Mouse (Mus musculus) thymus, adult 2 months (tissue): ENCODE measurements at regions not wholly inside any gene's neighbourhood (a gene's known extent, or its start where the extent isn't known, plus 50 kb on each side); places are given as distances from the start of the nearest gene placed in this dataset.

Source experiments
- DNase-seq: peaks from one replicate; pipeline ENCODE4 v3.0.0; 2021
- H3K27ac ChIP-seq: fragments of 200-500 bp; 2 replicates; pipeline ENCODE4 v1.5.1; 2012; ENCODE audit warnings: low read length, control low read depth; ENCODE audit not compliant: control insufficient read depth, insufficient read depth
- H3K27me3 ChIP-seq: fragments of 200-500 bp; 2 replicates; pipeline ENCODE4 v1.6.1; 2012; ENCODE audit warnings: mild to moderate bottlenecking, low read length, moderate library complexity, mixed read lengths; ENCODE audit not compliant: control insufficient read depth, insufficient read depth
- H3K36me3 ChIP-seq: fragments of 200-500 bp; 2 replicates; pipeline ENCODE4 v1.6.1; 2012; ENCODE audit warnings: mild to moderate bottlenecking, low read length, moderate library complexity; ENCODE audit not compliant: control insufficient read depth, insufficient read depth
- H3K4me1 ChIP-seq: fragments of 200-500 bp; replicated peaks from 2 replicates; pipeline ENCODE4 v1.6.1; 2012; ENCODE audit warnings: low read length; ENCODE audit not compliant: control insufficient read depth, insufficient read depth
- H3K4me3 ChIP-seq: fragments of 200-500 bp; 2 replicates; pipeline ENCODE4 v1.5.1; 2012; ENCODE audit warnings: mild to moderate bottlenecking, low read length, control low read depth, moderate library complexity; ENCODE audit not compliant: control insufficient read depth, insufficient read depth
- CTCF ChIP-seq: fragments of 200-500 bp; IDR thresholded peaks from 2 replicates; pipeline ENCODE4 v1.5.1; 2012; ENCODE audit warnings: mild to moderate bottlenecking, control low read depth, low read length, moderate library complexity, borderline replicate concordance; ENCODE audit not compliant: control insufficient read depth, poor library complexity, insufficient read depth; ENCODE audit errors: extremely low read depth
- POLR2A ChIP-seq: fragments of 200-500 bp; IDR thresholded peaks from 2 replicates; pipeline ENCODE4 v1.6.1; 2012; ENCODE audit warnings: mild to moderate bottlenecking, low read length, control low read depth, moderate library complexity; ENCODE audit not compliant: control insufficient read depth, poor library complexity, insufficient read depth; ENCODE audit errors: extremely low read depth
- WGBS: fragments of 180-500 bp; shearing (Covaris S2); methylation state at CpG from one replicate; pipeline ENCODE4 v1.1.7; 2018; 5-methylcytosine and 5-hydroxymethylcytosine counted together

GRCm38 (mm10) chr3:148048247-148048646, 942.1 kb downstream of the Adgrl2 start:
- TF ChIP-seq CTCF = no peak
- TF ChIP-seq POLR2A = no peak
- Histone ChIP-seq H3K27me3 (no peaks in the 10 kb centered on the region), H3K36me3 (no peaks in the 10 kb centered on the region), H3K27ac (no peak overlapping the region), H3K4me3 (no peak overlapping the region), H3K4me1 (no peaks in the 10 kb centered on the region)
- no peak for DNase-seq
- WGBS = 86% methylated on average over 2 of the region's 2 CpGs

GRCm38 (mm10) chr3:148032532-148032931, 957.8 kb downstream of the Adgrl2 start:
- Histone ChIP-seq H3K4me1 (no peaks in the 10 kb centered on the region), H3K36me3 (no peaks in the 10 kb centered on the region), H3K27me3 (no peaks in the 10 kb centered on the region), H3K27ac (no peak overlapping the region), H3K4me3 (no peak overlapping the region)
- no peak for DNase-seq
- TF ChIP-seq POLR2A (no peak), CTCF (no peak)
- 93% methylated on average over 6 of the region's 6 CpGs for WGBS

- Histone ChIP-seq H3K36me3 (no peaks in the 10 kb centered on the region), H3K27ac (no peak overlapping the region), H3K4me1 (no peaks in the 10 kb centered on the region), H3K27me3 (no peaks in the 10 kb centered on the region), H3K4me3 (no peak overlapping the region)
- no peak for DNase-seq
- TF ChIP-seq POLR2A = no peak
- TF ChIP-seq CTCF = no peak
- WGBS = 89% methylated on average over 5 of the region's 5 CpGs
Observed at GRCm38 (mm10) chr3:148005831-148006230, 984.5 kb downstream of the Adgrl2 start.

GRCm38 (mm10) chr3:148004006-148004405, 986.3 kb downstream of the Adgrl2 start:
- H3K36me3 ChIP-seq = no peaks in the 10 kb centered on the region
- no peaks in the 10 kb centered on the region for H3K27me3 ChIP-seq
- no peak for TF ChIP-seq POLR2A
- TF ChIP-seq CTCF = no peak
- no peak overlapping the region for H3K27ac ChIP-seq
- no peak for DNase-seq
- 66% methylated on average over 3 of the region's 3 CpGs for WGBS
- H3K4me3 ChIP-seq = no peak overlapping the region
- H3K4me1 ChIP-seq = no peaks in the 10 kb centered on the region

- no peak overlapping the region for H3K27ac ChIP-seq
- DNase-seq = no peak
- H3K4me3 ChIP-seq = no peak overlapping the region
- no peak for TF ChIP-seq CTCF
- no peak for TF ChIP-seq POLR2A
- no peaks in the 10 kb centered on the region for H3K4me1 ChIP-seq
- H3K36me3 ChIP-seq = no peaks in the 10 kb centered on the region
- H3K27me3 ChIP-seq = no peaks in the 10 kb centered on the region
- 91% methylated on average over 15 of the region's 15 CpGs for WGBS
Observed at GRCm38 (mm10) chr3:147999330-147999953, 990.9 kb downstream of the Adgrl2 start.

- no peak overlapping the region for H3K27ac ChIP-seq
- no peaks in the 10 kb centered on the region for H3K27me3 ChIP-seq
- 87% methylated on average over 9 of the region's 9 CpGs for WGBS
- H3K4me1 ChIP-seq = no peaks in the 10 kb centered on the region
- H3K36me3 ChIP-seq = no peaks in the 10 kb centered on the region
- H3K4me3 ChIP-seq = no peak overlapping the region
- DNase-seq = no peak
- TF ChIP-seq POLR2A (no peak), CTCF (no peak)
Observed at GRCm38 (mm10) chr3:147991738-147992137, 998.6 kb downstream of the Adgrl2 start.

- no peaks in the 10 kb centered on the region for H3K36me3 ChIP-seq
- WGBS = 49% methylated on average over 10 of the region's 10 CpGs
- H3K4me1 ChIP-seq = no peaks in the 10 kb centered on the region
- no peak overlapping the region for H3K27ac ChIP-seq
- H3K4me3 ChIP-seq = no peak overlapping the region
- no peak for DNase-seq
- H3K27me3 ChIP-seq = no peaks in the 10 kb centered on the region
- TF ChIP-seq POLR2A (no peak), CTCF (no peak)
Observed at GRCm38 (mm10) chr3:147990831-147991230, 999.5 kb downstream of the Adgrl2 start.
